Mouse (Mus musculus): ENCODE data around the gene Lipo3. TPM values are rescaled to one million over a fixed set of nuclear protein-coding genes. Genes with fewer than 3 reads are reported as not detected.
"Not testable (repeated sequence)": the region's sequence is repeated elsewhere in the genome, so short reads cannot be mapped to it uniquely, and the experiment has no call there.

Gene Lipo3
- 12.8 and 12.9 TPM in 2 replicates for polyA plus RNA-seq (2015; fragmentation: Nextera tagmentation; extraction: Ambion mirVana)

- not testable (repeated sequence) for H3K36me3 ChIP-seq (replicated peaks); H3K9ac ChIP-seq; H3K27me3 ChIP-seq (replicated peaks); H3K4me1 ChIP-seq; H3K27ac ChIP-seq; H3K9me3 ChIP-seq
- ATAC-seq (replicated peaks), result peak; percentile 99
- Histone ChIP-seq H3K4me2 (peak within 1 kb of the TSS; percentile 43), H3K4me3 (peak within 1 kb of the TSS; percentile 21)
- WGBS, result 38% methylated on average over 14 of the region's 41 CpGs
Measured at GRCm38 (mm10) chr19:33761287-33762086, at the start of gene Lipo3. TSS of gene Lipo3 (minus strand) at chr19:33761951.

GRCm38 (mm10) chr19:33787359-33787758 is 25.6 kb upstream of the Lipo3 start, which contains the start of gene Lipo1:
TSS of gene Lipo1 (minus strand) at chr19:33787459.
- not testable (repeated sequence) for ATAC-seq (replicated peaks); H3K27me3 ChIP-seq (replicated peaks); H3K9me3 ChIP-seq; H3K4me2 ChIP-seq; H3K36me3 ChIP-seq (replicated peaks); H3K9ac ChIP-seq; H3K27ac ChIP-seq; H3K4me1 ChIP-seq; H3K4me3 ChIP-seq

- H3K27me3 ChIP-seq (replicated peaks), result no peaks in the 10 kb centered on the region
- no peak overlapping the region for H3K4me3 ChIP-seq
- H3K27ac ChIP-seq, result no peak overlapping the region
- no peaks in the 10 kb centered on the region for H3K9me3 ChIP-seq
- no peaks in the 10 kb centered on the region for H3K36me3 ChIP-seq (replicated peaks)
- ATAC-seq (replicated peaks), result no peak
- no peaks in the 10 kb centered on the region for H3K4me1 ChIP-seq
- H3K4me2 ChIP-seq, result no peak overlapping the region
- H3K9ac ChIP-seq, result no peak overlapping the region
- WGBS, result 89% methylated on average over 12 of the region's 12 CpGs
Measured at GRCm38 (mm10) chr19:33786576-33787277, 25.0 kb upstream of the Lipo3 start.

- H3K27ac ChIP-seq; ATAC-seq (replicated peaks); H3K9ac ChIP-seq; H3K9me3 ChIP-seq; H3K4me1 ChIP-seq; H3K4me2 ChIP-seq; H3K36me3 ChIP-seq (replicated peaks); H3K4me3 ChIP-seq; H3K27me3 ChIP-seq (replicated peaks): not testable (repeated sequence)
- WGBS, result 94% methylated on average over 1 of the region's 1 CpGs
Measured at GRCm38 (mm10) chr19:33751259-33751658, 10.5 kb downstream of the Lipo3 start, which contains the start of gene Lipo2. TSS of gene Lipo2 (minus strand) at chr19:33751359.

GRCm38 (mm10) chr19:33625152-33625551 is 136.6 kb downstream of the Lipo3 start, which contains the start of gene Gm8978:
TSS of gene Gm8978 (minus strand) at chr19:33625252.
- H3K27me3 ChIP-seq (replicated peaks); H3K4me1 ChIP-seq; H3K9me3 ChIP-seq; H3K27ac ChIP-seq; H3K4me2 ChIP-seq; ATAC-seq (replicated peaks); H3K36me3 ChIP-seq (replicated peaks); H3K4me3 ChIP-seq; H3K9ac ChIP-seq: not testable (repeated sequence)

- H3K9ac ChIP-seq, result peak overlapping the region; percentile 33
- H3K27me3 ChIP-seq (replicated peaks); H3K36me3 ChIP-seq (replicated peaks); H3K9me3 ChIP-seq; H3K4me1 ChIP-seq: not testable (repeated sequence)
- H3K4me2 ChIP-seq, result peak overlapping the region; percentile 47
- ATAC-seq (replicated peaks), result peak; percentile 99
- H3K4me3 ChIP-seq, result peak overlapping the region; percentile 38
- whole genome bisulfite sequencing, result 0% methylated on average over 8 of the region's 38 CpGs
- H3K27ac ChIP-seq, result peak overlapping the region; percentile 72
Measured at GRCm38 (mm10) chr19:33589626-33590302, 172.0 kb downstream of the Lipo3 start.

GRCm38 (mm10) chr19:33568551-33568950 is 193.2 kb downstream of the Lipo3 start:
- H3K9me3 ChIP-seq; H3K9ac ChIP-seq; H3K27me3 ChIP-seq (replicated peaks); H3K27ac ChIP-seq; H3K4me2 ChIP-seq; H3K4me3 ChIP-seq; H3K36me3 ChIP-seq (replicated peaks); H3K4me1 ChIP-seq; ATAC-seq (replicated peaks): not testable (repeated sequence)
- 85% methylated on average over 5 of the region's 5 CpGs for WGBS

- Histone ChIP-seq H3K9ac (no peak within 1 kb of the TSS), H3K4me1 (no peaks in the 10 kb centered on the region), H3K36me3 (replicated peaks) (no peaks in the 10 kb centered on the region), H3K4me3 (no peak within 1 kb of the TSS), H3K4me2 (no peak within 1 kb of the TSS), H3K27ac (no peak within 1 kb of the TSS), H3K9me3 (no peaks in the 10 kb centered on the region), H3K27me3 (replicated peaks) (no peaks in the 10 kb centered on the region)
- ATAC-seq (replicated peaks), result no peak
Measured at GRCm38 (mm10) chr19:33517680-33518079, 244.1 kb downstream of the Lipo3 start, which contains the start of gene Lipo4. TSS of gene Lipo4 (minus strand) at chr19:33517780.

Small RNA genes within 50 kb of the gene (microRNA-seq; reads per million reads assigned to microRNA genes)
- not detected for gene Gm27440

Other genes starting within 250 kb of the Lipo3 start
- not detected in 2 replicates for gene Lipo4, start 244.2 kb downstream of the Lipo3 start, polyA plus RNA-seq (2015; fragmentation: Nextera tagmentation; extraction: Ambion mirVana)
- not detected in 2 replicates for gene Gm8978, start 136.7 kb downstream of the Lipo3 start, polyA plus RNA-seq (2015; fragmentation: Nextera tagmentation; extraction: Ambion mirVana)
- 0.41 and 0.63 TPM in 2 replicates for gene Lipo2, start 10.6 kb downstream of the Lipo3 start, polyA plus RNA-seq (2015; fragmentation: Nextera tagmentation; extraction: Ambion mirVana)
- gene Lipo1, start 25.5 kb upstream of the Lipo3 start, polyA plus RNA-seq (2015; fragmentation: Nextera tagmentation; extraction: Ambion mirVana), result not detected in 2 replicates
- gene Lipf, start 199.2 kb upstream of the Lipo3 start, polyA plus RNA-seq (2015; fragmentation: Nextera tagmentation; extraction: Ambion mirVana), result not detected in 2 replicates
- not detected in 2 replicates for gene Lipk, start 246.3 kb upstream of the Lipo3 start, polyA plus RNA-seq (2015; fragmentation: Nextera tagmentation; extraction: Ambion mirVana)

All from midbrain, embryonic 15.5 days (tissue).